Mouse (Mus musculus): ENCODE measurements around the gene Sh3rf3. TPM values are rescaled to one million over a fixed set of nuclear protein-coding genes. Genes with fewer than 3 reads are reported as not detected.
"Not testable (repeated sequence)": the region's sequence is repeated elsewhere in the genome, so short reads cannot be mapped to it uniquely, and the experiment has no call there.

Gene Sh3rf3
- polyA plus RNA-seq, 1 experiment from 2014 or later: 0.63 TPM

GRCm38 (mm10) chr10:59077909-59078308 lies 264.8 kb downstream of the Sh3rf3 start:
- ATAC-seq (replicated peaks; ENCODE audit: insufficient number of reproducible peaks, low FRiP score, low TSS enrichment): no peak
- Histone ChIP-seq H3K36me3 (ENCODE audit: control insufficient read depth, insufficient read depth, low read length) (no peaks in the 10 kb centered on the region), H3K9me3 (replicated peaks; ENCODE audit: control insufficient read depth, low read length) (no peaks in the 10 kb centered on the region), H3K4me1 (ENCODE audit: control insufficient read depth, insufficient read depth, low read length) (no peaks in the 10 kb centered on the region), H3K27ac (ENCODE audit: low read depth, low read length) (no peak overlapping the region), H3K4me2 (no peak overlapping the region), H3K27me3 (ENCODE audit: control insufficient read depth, insufficient read depth, low read length) (no peaks in the 10 kb centered on the region), H3K9ac (ENCODE audit: low read depth, low read length) (no peak overlapping the region), H3K4me3 (ENCODE audit: low read depth, low read length) (no peak overlapping the region)
- WGBS (ENCODE audit: insufficient replicate concordance): 84% methylated on average over 10 of the region's 10 CpGs

- Histone ChIP-seq H3K27me3 (ENCODE audit: control insufficient read depth, insufficient read depth, low read length) (no peaks in the 10 kb centered on the region), H3K4me2 (no peak overlapping the region), H3K27ac (ENCODE audit: low read depth, low read length) (no peak overlapping the region), H3K9ac (ENCODE audit: low read depth, low read length) (no peak overlapping the region), H3K4me3 (ENCODE audit: low read depth, low read length) (no peak overlapping the region), H3K36me3 (ENCODE audit: control insufficient read depth, insufficient read depth, low read length) (no peaks in the 10 kb centered on the region), H3K4me1 (ENCODE audit: control insufficient read depth, insufficient read depth, low read length) (no peaks in the 10 kb centered on the region), H3K9me3 (replicated peaks; ENCODE audit: control insufficient read depth, low read length) (no peaks in the 10 kb centered on the region)
- ATAC-seq (replicated peaks; ENCODE audit: insufficient number of reproducible peaks, low FRiP score, low TSS enrichment): no peak
- 84% methylated on average over 5 of the region's 5 CpGs for WGBS (ENCODE audit: insufficient replicate concordance)
Observed at GRCm38 (mm10) chr10:59085604-59086003, 272.4 kb downstream of the Sh3rf3 start.

GRCm38 (mm10) chr10:59086578-59086977 lies 273.4 kb downstream of the Sh3rf3 start:
- no peak overlapping the region for H3K4me3 ChIP-seq (ENCODE audit: low read depth, low read length)
- no peaks in the 10 kb centered on the region for H3K27me3 ChIP-seq (ENCODE audit: control insufficient read depth, insufficient read depth, low read length)
- H3K4me1 ChIP-seq (ENCODE audit: control insufficient read depth, insufficient read depth, low read length): no peaks in the 10 kb centered on the region
- no peaks in the 10 kb centered on the region for H3K9me3 ChIP-seq (replicated peaks; ENCODE audit: control insufficient read depth, low read length)
- no peak overlapping the region for H3K4me2 ChIP-seq
- no peak overlapping the region for H3K9ac ChIP-seq (ENCODE audit: low read depth, low read length)
- 0 out of 2 replicates have a peak, but pooled peaks have one; percentile 46 for ATAC-seq (replicated peaks; ENCODE audit: insufficient number of reproducible peaks, low FRiP score, low TSS enrichment)
- 84% methylated on average over 5 of the region's 5 CpGs for WGBS (ENCODE audit: insufficient replicate concordance)
- H3K27ac ChIP-seq (ENCODE audit: low read depth, low read length): no peak overlapping the region
- H3K36me3 ChIP-seq (ENCODE audit: control insufficient read depth, insufficient read depth, low read length): no peaks in the 10 kb centered on the region

- H3K4me3 ChIP-seq (ENCODE audit: low read depth, low read length): no peak overlapping the region
- H3K9ac ChIP-seq (ENCODE audit: low read depth, low read length): no peak overlapping the region
- 77% methylated on average over 14 of the region's 14 CpGs for WGBS (ENCODE audit: insufficient replicate concordance)
- no peak overlapping the region for H3K4me2 ChIP-seq
- no peak overlapping the region for H3K27ac ChIP-seq (ENCODE audit: low read depth, low read length)
- H3K4me1 ChIP-seq (ENCODE audit: control insufficient read depth, insufficient read depth, low read length): no peaks in the 10 kb centered on the region
- H3K27me3 ChIP-seq (ENCODE audit: control insufficient read depth, insufficient read depth, low read length): no peaks in the 10 kb centered on the region
- H3K36me3 ChIP-seq (ENCODE audit: control insufficient read depth, insufficient read depth, low read length): no peaks in the 10 kb centered on the region
- no peaks in the 10 kb centered on the region for H3K9me3 ChIP-seq (replicated peaks; ENCODE audit: control insufficient read depth, low read length)
- no peak for ATAC-seq (replicated peaks; ENCODE audit: insufficient number of reproducible peaks, low FRiP score, low TSS enrichment)
Observed at GRCm38 (mm10) chr10:59089861-59090621, 276.9 kb downstream of the Sh3rf3 start.

GRCm38 (mm10) chr10:59090622-59090971 lies 277.4 kb downstream of the Sh3rf3 start:
- Histone ChIP-seq H3K27me3 (ENCODE audit: control insufficient read depth, insufficient read depth, low read length) (no peaks in the 10 kb centered on the region), H3K4me3 (ENCODE audit: low read depth, low read length) (no peak overlapping the region), H3K9ac (ENCODE audit: low read depth, low read length) (no peak overlapping the region), H3K36me3 (ENCODE audit: control insufficient read depth, insufficient read depth, low read length) (no peaks in the 10 kb centered on the region), H3K4me2 (no peak overlapping the region), H3K4me1 (ENCODE audit: control insufficient read depth, insufficient read depth, low read length) (no peaks in the 10 kb centered on the region), H3K27ac (ENCODE audit: low read depth, low read length) (no peak overlapping the region), H3K9me3 (replicated peaks; ENCODE audit: control insufficient read depth, low read length) (no peaks in the 10 kb centered on the region)
- no peak for ATAC-seq (replicated peaks; ENCODE audit: insufficient number of reproducible peaks, low FRiP score, low TSS enrichment)
- WGBS (ENCODE audit: insufficient replicate concordance): 80% methylated on average over 7 of the region's 7 CpGs

GRCm38 (mm10) chr10:59091556-59091955 lies 278.4 kb downstream of the Sh3rf3 start:
- Histone ChIP-seq H3K9ac (ENCODE audit: low read depth, low read length) (no peak overlapping the region), H3K9me3 (replicated peaks; ENCODE audit: control insufficient read depth, low read length) (no peaks in the 10 kb centered on the region), H3K4me3 (ENCODE audit: low read depth, low read length) (no peak overlapping the region), H3K4me2 (no peak overlapping the region), H3K27ac (ENCODE audit: low read depth, low read length) (no peak overlapping the region), H3K36me3 (ENCODE audit: control insufficient read depth, insufficient read depth, low read length) (no peaks in the 10 kb centered on the region), H3K27me3 (ENCODE audit: control insufficient read depth, insufficient read depth, low read length) (no peaks in the 10 kb centered on the region), H3K4me1 (ENCODE audit: control insufficient read depth, insufficient read depth, low read length) (no peaks in the 10 kb centered on the region)
- ATAC-seq (replicated peaks; ENCODE audit: insufficient number of reproducible peaks, low FRiP score, low TSS enrichment): no peak
- WGBS (ENCODE audit: insufficient replicate concordance): 75% methylated on average over 8 of the region's 8 CpGs

- no peak for ATAC-seq (replicated peaks; ENCODE audit: insufficient number of reproducible peaks, low FRiP score, low TSS enrichment)
- no peaks in the 10 kb centered on the region for H3K27me3 ChIP-seq (ENCODE audit: control insufficient read depth, insufficient read depth, low read length)
- H3K27ac ChIP-seq (ENCODE audit: low read depth, low read length): no peak overlapping the region
- H3K36me3 ChIP-seq (ENCODE audit: control insufficient read depth, insufficient read depth, low read length): no peaks in the 10 kb centered on the region
- 94% methylated on average over 7 of the region's 7 CpGs for WGBS (ENCODE audit: insufficient replicate concordance)
- no peaks in the 10 kb centered on the region for H3K9me3 ChIP-seq (replicated peaks; ENCODE audit: control insufficient read depth, low read length)
- H3K4me2 ChIP-seq: no peak overlapping the region
- H3K9ac ChIP-seq (ENCODE audit: low read depth, low read length): no peak overlapping the region
- H3K4me3 ChIP-seq (ENCODE audit: low read depth, low read length): no peak overlapping the region
- no peaks in the 10 kb centered on the region for H3K4me1 ChIP-seq (ENCODE audit: control insufficient read depth, insufficient read depth, low read length)
Observed at GRCm38 (mm10) chr10:59091988-59092387, 278.8 kb downstream of the Sh3rf3 start.

GRCm38 (mm10) chr10:59103076-59103475 lies 289.9 kb downstream of the Sh3rf3 start:
- not testable (repeated sequence) for ATAC-seq (replicated peaks; ENCODE audit: insufficient number of reproducible peaks, low FRiP score, low TSS enrichment)

GRCm38 (mm10) chr10:59104683-59105082 lies 291.5 kb downstream of the Sh3rf3 start:
- Histone ChIP-seq H3K36me3 (ENCODE audit: control insufficient read depth, insufficient read depth, low read length) (no peaks in the 10 kb centered on the region), H3K4me3 (ENCODE audit: low read depth, low read length) (no peak overlapping the region), H3K9ac (ENCODE audit: low read depth, low read length) (no peak overlapping the region), H3K4me1 (ENCODE audit: control insufficient read depth, insufficient read depth, low read length) (no peaks in the 10 kb centered on the region; the same call in 1 of the 2 replicates), H3K27me3 (ENCODE audit: control insufficient read depth, insufficient read depth, low read length) (no peaks in the 10 kb centered on the region), H3K9me3 (replicated peaks; ENCODE audit: control insufficient read depth, low read length) (no peaks in the 10 kb centered on the region), H3K4me2 (no peak overlapping the region), H3K27ac (ENCODE audit: low read depth, low read length) (no peak overlapping the region)
- no peak for ATAC-seq (replicated peaks; ENCODE audit: insufficient number of reproducible peaks, low FRiP score, low TSS enrichment)
- 84% methylated on average over 5 of the region's 5 CpGs for WGBS (ENCODE audit: insufficient replicate concordance)

More at GRCm38 (mm10) chr10:59103076-59103475, 289.9 kb downstream of the Sh3rf3 start:
- 86% methylated on average over 5 of the region's 5 CpGs for WGBS (ENCODE audit: insufficient replicate concordance)
- H3K4me1 ChIP-seq (ENCODE audit: control insufficient read depth, insufficient read depth, low read length); H3K4me3 ChIP-seq (ENCODE audit: low read depth, low read length); H3K36me3 ChIP-seq (ENCODE audit: control insufficient read depth, insufficient read depth, low read length); H3K4me2 ChIP-seq; H3K27me3 ChIP-seq (ENCODE audit: control insufficient read depth, insufficient read depth, low read length); H3K9me3 ChIP-seq (replicated peaks; ENCODE audit: control insufficient read depth, low read length); H3K9ac ChIP-seq (ENCODE audit: low read depth, low read length); H3K27ac ChIP-seq (ENCODE audit: low read depth, low read length): not testable (repeated sequence)
